8 mouse cellular contexts compared by ENCODE assay signal in genomic region chr8:120250750-120251410, GRCm38 (mm10). TPM values are rescaled to one million over a fixed set of nuclear protein-coding genes. Genes with fewer than 3 reads are reported as not detected.
DNase-seq lines count a peak whose midpoint lies in the region; ATAC-seq lines count a peak whose summit lies in the region.

No protein-coding gene starts in this region.

- H3K4me3 ChIP-seq in midbrain, embryonic 15.5 days = no peak overlapping the region

- no peaks in the 10 kb centered on the region for H3K36me3 ChIP-seq in midbrain, embryonic 15.5 days (replicated peaks)

- H3K9me3 ChIP-seq in midbrain, embryonic 15.5 days = no peaks in the 10 kb centered on the region

- peak overlapping the region; percentile 76 for H3K27ac ChIP-seq in midbrain, embryonic 15.5 days

- 49% methylated on average over 16 of the region's 16 CpGs for WGBS in midbrain, embryonic 15.5 days

- H3K9ac ChIP-seq in midbrain, embryonic 15.5 days = no peak overlapping the region

- peaks cover 14% of the 10 kb centered on the region for H3K4me1 ChIP-seq in midbrain, embryonic 15.5 days

- H3K27me3 ChIP-seq in midbrain, embryonic 15.5 days (replicated peaks) = no peaks in the 10 kb centered on the region

- DNase-seq in gastrocnemius, postnatal 25 days = peak; percentile 58
- DNase-seq in gastrocnemius, postnatal 14 days = no peak
- DNase-seq in right cerebral cortex, postnatal 25 days = peak; percentile 27
- no peak for DNase-seq in right cerebral cortex, postnatal 14 days
- DNase-seq in Muller cell, postnatal 12 days (ENCODE audit: inconsistent ontology term) = no peak
- no peak for DNase-seq in ovary, postnatal 36 days (ENCODE audit: low spot score)
- DNase-seq in layer of hippocampus, postnatal 25 days (ENCODE audit: extremely low spot score in 1 of 2, low spot score in 1 of 2) = no peak

- intact Hi-C loops in gastrocnemius, postnatal 14 days (cut with DNase I; ENCODE audit: low total_unique reads) = no loop called here

- ATAC-seq in midbrain, embryonic 15.5 days (replicated peaks) = peak; percentile 58

- no peak overlapping the region for H3K4me2 ChIP-seq in midbrain, embryonic 15.5 days

RNA-seq across cellular contexts. Expression of gene Gse1, which starts 22.6 kb away (rescaled TPM):
- total RNA-seq in gastrocnemius, postnatal 25 days (2021) = 10 to 100 TPM; 23.1 to 27.1 TPM
- total RNA-seq in gastrocnemius, postnatal 14 days (2021) = 10 to 100 TPM; 22.7 to 28.7 TPM
- polyA plus RNA-seq in midbrain, embryonic 15.5 days (2015; fragmentation: Nextera tagmentation; extraction: Ambion mirVana) = 21.2 and 23.4 TPM in 2 replicates
- 100 to 1,000 TPM; 121 to 145 TPM for total RNA-seq in layer of hippocampus, postnatal 25 days (2021)

Comparison
In these comparisons a context has a peak if more than half of its experiments do, and no peak if none do; other contexts are left out.
1. DNase-seq: peak in gastrocnemius, postnatal 25 days (single experiment) and right cerebral cortex, postnatal 25 days (single experiment); none in gastrocnemius, postnatal 14 days (single experiment), right cerebral cortex, postnatal 14 days (single experiment), Muller cell, postnatal 12 days (single experiment), ovary, postnatal 36 days (single experiment) and layer of hippocampus, postnatal 25 days (0 of 2).
2. RNA of gene Gse1, which starts 22.6 kb away (total RNA-seq): 121 to 145 TPM in layer of hippocampus, postnatal 25 days; 22.7 to 28.7 TPM in gastrocnemius, postnatal 14 days and 23.1 to 27.1 TPM in gastrocnemius, postnatal 25 days; every median in the first group is over 4 times any median in the second.